Mouse (Mus musculus): ENCODE data around the gene Nt5c. TPM values are rescaled to one million over a fixed set of nuclear protein-coding genes. Genes with fewer than 3 reads are reported as not detected.
"Not testable (repeated sequence)": the region's sequence is repeated elsewhere in the genome, so short reads cannot be mapped to it uniquely, and the experiment has no call there.

Nt5c gene
- polyA plus RNA-seq, 1 experiment from 2014 or later, result 77.6 TPM

DNA sequence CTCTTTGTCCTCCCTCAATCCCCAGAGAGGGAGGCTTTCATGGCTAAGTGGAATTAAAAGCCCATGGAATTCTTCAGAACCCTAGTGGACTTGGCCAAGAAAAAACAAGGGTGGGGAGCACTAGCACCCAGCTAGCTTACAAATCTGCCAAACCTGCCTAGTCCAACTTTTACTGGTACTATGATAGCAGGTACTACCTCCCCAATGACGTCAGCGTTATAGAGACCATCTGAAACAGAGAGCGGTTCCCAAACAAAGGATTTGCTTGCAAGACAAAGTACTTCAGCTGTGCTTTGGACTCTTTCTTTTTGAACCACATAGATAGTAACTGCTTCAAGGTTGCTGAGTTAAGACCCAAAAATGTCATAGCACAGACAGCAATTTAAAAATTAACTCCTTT, 20.3 kb upstream of the Nt5c start:
- Histone ChIP-seq H3K4me1 (ENCODE audit: insufficient read depth, low read length) (peaks cover 38% of the 10 kb centered on the region), H3K27ac (ENCODE audit: low read length) (no peak overlapping the region), H3K27me3 (ENCODE audit: insufficient read depth, low read length) (no peaks in the 10 kb centered on the region), H3K9me3 (ENCODE audit: low read length) (no peaks in the 10 kb centered on the region), H3K36me3 (ENCODE audit: insufficient read depth, low read length) (no peaks in the 10 kb centered on the region), H3K9ac (replicated peaks; ENCODE audit: low read length) (peak overlapping the region; percentile 98), H3K4me2 (replicated peaks; ENCODE audit: low read depth, low read length) (peak overlapping the region; percentile 70), H3K4me3 (ENCODE audit: low read length) (peak overlapping the region; percentile 97)
- no peak for ATAC-seq (ENCODE audit: low FRiP score, low TSS enrichment)
- 43% methylated on average over 3 of the region's 3 CpGs for WGBS

DNA sequence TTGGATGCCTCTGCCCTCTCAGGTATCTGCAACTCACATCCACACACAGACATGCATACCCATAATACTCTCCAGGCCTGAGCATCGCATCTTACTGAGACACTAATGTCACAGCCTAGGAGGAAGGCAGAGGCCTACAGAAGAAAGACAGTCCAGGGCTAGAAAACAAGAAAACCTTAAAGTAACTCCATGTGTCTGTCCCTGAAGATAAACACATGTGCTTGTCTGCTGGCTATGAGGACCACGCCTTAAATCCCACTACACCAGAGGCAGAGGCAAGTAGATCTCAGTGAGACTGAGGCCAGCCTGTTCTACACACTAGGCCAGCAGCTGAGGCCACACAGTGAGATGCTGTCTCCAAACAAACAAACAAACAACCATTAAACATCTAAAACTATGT, 19.5 kb upstream of the Nt5c start:
- Histone ChIP-seq H3K27ac (ENCODE audit: low read length) (no peak overlapping the region), H3K9me3 (ENCODE audit: low read length) (no peaks in the 10 kb centered on the region), H3K36me3 (ENCODE audit: insufficient read depth, low read length) (no peaks in the 10 kb centered on the region), H3K4me3 (ENCODE audit: low read length) (0 out of 2 replicates have a peak overlapping the region, but pooled peaks have one; percentile 97), H3K4me2 (replicated peaks; ENCODE audit: low read depth, low read length) (peak overlapping the region; percentile 70), H3K4me1 (ENCODE audit: insufficient read depth, low read length) (peaks cover 38% of the 10 kb centered on the region), H3K9ac (replicated peaks; ENCODE audit: low read length) (peak overlapping the region; percentile 98; the same call in 1 of the 2 replicates), H3K27me3 (ENCODE audit: insufficient read depth, low read length) (no peaks in the 10 kb centered on the region)
- 58% methylated on average over 2 of the region's 2 CpGs for WGBS
- ATAC-seq (ENCODE audit: low FRiP score, low TSS enrichment), result no peak

DNA sequence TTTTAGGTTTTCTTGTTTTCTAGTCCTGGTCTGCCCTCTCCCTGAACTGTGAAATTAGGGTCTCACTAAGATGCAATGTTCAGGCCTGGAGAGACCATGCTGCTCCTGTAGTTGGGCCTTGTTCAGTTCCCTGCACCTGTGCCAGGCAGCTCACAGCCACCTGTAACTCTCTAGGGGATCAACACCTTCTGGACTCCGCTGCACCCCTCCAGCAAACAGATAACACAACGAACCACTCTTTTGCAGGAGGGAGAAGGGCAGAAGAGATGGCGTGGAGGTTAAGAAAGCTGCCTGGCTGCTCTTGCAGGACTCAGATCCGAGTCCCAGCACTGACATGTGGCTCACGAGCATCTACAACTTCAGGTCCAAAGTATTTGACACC, 18.8 kb upstream of the Nt5c start:
- 54% methylated on average over 5 of the region's 5 CpGs for WGBS
- peaks cover 38% of the 10 kb centered on the region for H3K4me1 ChIP-seq (ENCODE audit: insufficient read depth, low read length)
- peak overlapping the region; percentile 98 for H3K9ac ChIP-seq (replicated peaks; ENCODE audit: low read length)

DNA sequence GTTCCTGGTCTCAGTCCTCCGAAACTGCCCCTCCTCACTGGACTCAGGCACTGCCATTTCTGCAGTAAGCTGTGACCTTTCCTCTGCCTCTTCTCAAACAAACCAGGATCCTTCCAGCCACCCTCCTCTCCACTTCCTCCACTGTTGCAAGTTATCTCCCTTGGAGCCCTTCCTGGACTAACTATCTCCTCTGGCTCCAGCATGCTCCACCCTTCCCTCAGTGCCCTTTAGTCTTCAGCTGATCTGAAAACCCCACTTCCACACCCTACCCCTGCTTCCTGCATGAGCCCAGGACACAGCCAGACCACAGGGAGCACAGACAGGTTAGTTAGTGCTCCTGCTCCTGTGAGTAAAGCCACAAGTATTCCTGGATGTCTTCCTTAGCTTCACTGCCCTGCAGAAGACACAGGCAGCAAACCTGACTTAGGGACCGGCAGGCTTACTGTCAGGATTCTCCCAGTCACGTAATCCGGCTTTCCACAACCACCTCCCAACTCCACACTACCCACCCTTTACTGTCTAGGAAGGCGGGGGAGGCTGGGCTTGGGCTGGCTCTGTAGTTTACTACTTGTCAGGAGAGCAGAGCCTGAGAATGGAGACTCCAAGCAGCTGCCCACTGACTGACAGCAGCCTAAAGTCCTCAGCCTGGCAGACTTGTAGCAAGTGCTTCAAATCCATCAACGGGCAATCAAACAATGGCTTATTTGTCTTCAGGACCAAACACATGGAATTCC, 18.3 kb upstream of the Nt5c start:
- no peak for ATAC-seq (ENCODE audit: low FRiP score, low TSS enrichment)
- Histone ChIP-seq H3K4me1 (ENCODE audit: insufficient read depth, low read length) (peaks cover 37% of the 10 kb centered on the region), H3K9ac (replicated peaks; ENCODE audit: low read length) (peak overlapping the region; percentile 98), H3K27ac (ENCODE audit: low read length) (peak overlapping the region; percentile 69), H3K4me2 (replicated peaks; ENCODE audit: low read depth, low read length) (peak overlapping the region; percentile 23; the same call in 1 of the 2 replicates), H3K9me3 (ENCODE audit: low read length) (no peaks in the 10 kb centered on the region), H3K4me3 (ENCODE audit: low read length) (0 out of 2 replicates have a peak overlapping the region, but pooled peaks have one; percentile 0), H3K27me3 (ENCODE audit: insufficient read depth, low read length) (no peaks in the 10 kb centered on the region), H3K36me3 (ENCODE audit: insufficient read depth, low read length) (no peaks in the 10 kb centered on the region)
- WGBS, result 37% methylated on average over 6 of the region's 6 CpGs

More for the DNA sequence above, 18.8 kb upstream of the Nt5c start:
- Histone ChIP-seq H3K27me3 (ENCODE audit: insufficient read depth, low read length) (no peaks in the 10 kb centered on the region), H3K4me2 (replicated peaks; ENCODE audit: low read depth, low read length) (peak overlapping the region; percentile 23; the same call in 1 of the 2 replicates), H3K36me3 (ENCODE audit: insufficient read depth, low read length) (no peaks in the 10 kb centered on the region), H3K4me3 (ENCODE audit: low read length) (0 out of 2 replicates have a peak overlapping the region, but pooled peaks have one; percentile 0), H3K9me3 (ENCODE audit: low read length) (no peaks in the 10 kb centered on the region), H3K27ac (ENCODE audit: low read length) (peak overlapping the region; percentile 69)
- ATAC-seq (ENCODE audit: low FRiP score, low TSS enrichment), result no peak

DNA sequence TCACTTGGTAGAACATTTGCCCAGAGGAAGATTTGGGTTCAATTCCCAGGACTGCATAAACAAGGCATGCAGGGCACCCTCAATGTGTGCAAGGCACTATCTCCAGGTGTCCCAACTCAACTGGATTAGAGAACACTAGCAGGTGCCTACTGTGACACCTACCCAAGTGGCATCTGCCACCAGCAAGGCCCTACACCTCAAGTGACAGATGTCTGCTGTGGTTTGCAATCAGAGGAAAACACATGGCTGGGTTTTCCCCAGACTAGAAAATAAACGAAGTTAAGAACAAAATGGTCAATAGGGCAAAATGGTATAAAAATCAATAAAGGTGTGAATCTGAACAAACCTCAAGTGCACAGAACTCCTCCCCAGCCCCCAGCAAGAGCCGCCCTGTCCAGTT, 16.4 kb upstream of the Nt5c start:
- no peaks in the 10 kb centered on the region for H3K9me3 ChIP-seq (ENCODE audit: low read length)
- 89% methylated on average over 2 of the region's 2 CpGs for WGBS
- H3K4me3 ChIP-seq (ENCODE audit: low read length), result no peak overlapping the region
- no peak for ATAC-seq (ENCODE audit: low FRiP score, low TSS enrichment)
- H3K36me3 ChIP-seq (ENCODE audit: insufficient read depth, low read length), result no peaks in the 10 kb centered on the region; the same call in 1 of the 2 replicates
- no peak overlapping the region for H3K27ac ChIP-seq (ENCODE audit: low read length)
- peaks cover 35% of the 10 kb centered on the region for H3K4me1 ChIP-seq (ENCODE audit: insufficient read depth, low read length)
- H3K4me2 ChIP-seq (replicated peaks; ENCODE audit: low read depth, low read length), result no peak overlapping the region
- no peaks in the 10 kb centered on the region for H3K27me3 ChIP-seq (ENCODE audit: insufficient read depth, low read length)
- H3K9ac ChIP-seq (replicated peaks; ENCODE audit: low read length), result no peak overlapping the region

DNA sequence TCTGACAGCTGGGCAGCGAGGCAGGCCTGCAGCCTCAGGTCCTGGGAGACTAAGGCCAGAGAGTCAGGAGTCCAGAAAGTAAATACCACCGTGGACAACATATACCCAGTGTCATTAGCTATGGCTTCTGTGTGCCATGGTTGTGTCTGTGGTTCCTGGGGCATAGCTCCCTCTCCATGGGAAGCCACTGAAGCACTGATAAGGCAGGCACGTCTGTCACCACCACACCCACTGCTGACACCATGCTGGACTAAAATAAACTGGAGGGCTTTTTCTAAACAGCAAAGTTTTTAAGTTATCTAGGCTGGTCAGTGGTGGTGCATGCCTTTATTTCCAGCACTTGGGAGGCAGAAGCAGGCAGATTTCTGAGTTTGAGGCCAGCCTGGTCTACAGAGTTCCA, 14.9 kb upstream of the Nt5c start:
- no peaks in the 10 kb centered on the region for H3K27me3 ChIP-seq (ENCODE audit: insufficient read depth, low read length)
- H3K27ac ChIP-seq (ENCODE audit: low read length), result no peak overlapping the region
- no peak overlapping the region for H3K4me2 ChIP-seq (replicated peaks; ENCODE audit: low read depth, low read length)
- WGBS, result 73% methylated on average over 3 of the region's 3 CpGs
- H3K4me1 ChIP-seq (ENCODE audit: insufficient read depth, low read length), result peaks cover 24% of the 10 kb centered on the region
- H3K36me3 ChIP-seq (ENCODE audit: insufficient read depth, low read length), result peaks cover 11% of the 10 kb centered on the region
- no peak for ATAC-seq (ENCODE audit: low FRiP score, low TSS enrichment)
- no peaks in the 10 kb centered on the region for H3K9me3 ChIP-seq (ENCODE audit: low read length)
- no peak overlapping the region for H3K9ac ChIP-seq (replicated peaks; ENCODE audit: low read length)
- H3K4me3 ChIP-seq (ENCODE audit: low read length), result no peak overlapping the region

DNA sequence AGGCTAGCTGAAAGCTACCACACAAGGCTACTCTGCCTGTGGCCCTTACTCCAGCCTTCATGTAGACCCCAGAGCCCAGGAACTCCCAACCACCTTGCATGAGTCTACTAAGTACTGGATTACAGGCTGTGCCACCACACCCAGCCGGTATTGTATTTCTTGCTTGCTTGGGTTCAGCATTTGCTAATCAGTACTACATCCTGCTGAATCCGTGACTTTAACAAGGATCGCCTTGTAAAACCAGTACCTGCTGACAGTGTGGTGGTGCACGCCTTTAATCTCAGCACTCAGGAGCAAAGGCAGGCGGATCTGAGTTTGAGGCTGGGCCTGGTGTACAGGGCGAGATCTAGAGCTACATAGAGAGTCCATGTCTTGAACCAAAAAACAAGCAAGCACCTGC, 11.0 kb upstream of the Nt5c start:
- no peaks in the 10 kb centered on the region for H3K9me3 ChIP-seq (ENCODE audit: low read length)
- H3K36me3 ChIP-seq (ENCODE audit: insufficient read depth, low read length), result peaks cover 45% of the 10 kb centered on the region
- no peaks in the 10 kb centered on the region for H3K4me1 ChIP-seq (ENCODE audit: insufficient read depth, low read length)
- H3K9ac ChIP-seq (replicated peaks; ENCODE audit: low read length), result no peak overlapping the region
- no peak overlapping the region for H3K4me2 ChIP-seq (replicated peaks; ENCODE audit: low read depth, low read length)
- 94% methylated on average over 6 of the region's 6 CpGs for WGBS
- H3K27me3 ChIP-seq (ENCODE audit: insufficient read depth, low read length), result no peaks in the 10 kb centered on the region
- H3K27ac ChIP-seq (ENCODE audit: low read length), result no peak overlapping the region
- no peak overlapping the region for H3K4me3 ChIP-seq (ENCODE audit: low read length)
- ATAC-seq (ENCODE audit: low FRiP score, low TSS enrichment), result no peak

DNA sequence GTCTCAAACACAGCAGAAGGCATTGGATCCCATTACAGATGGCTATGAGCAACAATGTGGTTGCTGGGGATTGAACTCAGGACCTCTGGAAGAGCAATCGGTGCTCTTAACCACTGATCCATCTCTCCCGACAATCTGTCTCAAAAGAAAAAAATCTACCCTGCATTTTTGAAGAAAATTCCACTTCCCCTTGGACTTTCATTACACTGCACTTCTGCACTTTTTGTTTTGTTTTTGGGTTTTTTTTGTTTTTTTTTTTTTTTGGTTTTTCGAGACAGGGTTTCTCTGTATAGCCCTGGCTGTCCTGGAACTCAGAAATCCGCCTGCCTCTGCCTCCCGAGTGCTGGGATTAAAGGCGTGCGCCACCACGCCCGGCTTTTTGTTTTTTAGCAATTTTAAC, 4.9 kb upstream of the Nt5c start:
- H3K4me1 ChIP-seq (ENCODE audit: insufficient read depth, low read length); H3K4me3 ChIP-seq (ENCODE audit: low read length); ATAC-seq (ENCODE audit: low FRiP score, low TSS enrichment); H3K4me2 ChIP-seq (replicated peaks; ENCODE audit: low read depth, low read length); H3K27ac ChIP-seq (ENCODE audit: low read length); H3K27me3 ChIP-seq (ENCODE audit: insufficient read depth, low read length); H3K9ac ChIP-seq (replicated peaks; ENCODE audit: low read length); H3K9me3 ChIP-seq (ENCODE audit: low read length): not testable (repeated sequence)
- 91% methylated on average over 9 of the region's 9 CpGs for WGBS
- peaks cover 43% of the 10 kb centered on the region for H3K36me3 ChIP-seq (ENCODE audit: insufficient read depth, low read length)

DNA sequence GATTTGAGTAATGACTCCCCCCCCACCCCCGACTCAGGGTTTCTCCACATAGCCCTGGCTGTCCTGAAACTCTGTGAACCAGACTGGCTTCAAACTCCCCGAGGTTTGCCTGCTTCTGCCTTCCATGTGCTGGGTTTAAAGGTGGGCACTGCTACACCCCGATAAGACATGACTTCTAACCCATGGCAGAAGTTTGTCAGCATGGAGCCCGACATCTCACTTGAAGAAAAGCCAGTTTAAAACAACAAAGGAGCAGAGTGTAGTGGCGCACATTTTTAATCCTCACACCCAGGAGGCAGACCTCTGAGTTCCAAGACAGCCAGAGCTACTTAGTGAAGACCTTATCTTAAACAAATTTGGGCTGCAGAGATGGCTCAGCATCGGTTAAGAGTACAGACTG, 725 bp upstream of the Nt5c start:
- Histone ChIP-seq H3K9ac (replicated peaks; ENCODE audit: low read length) (peak overlapping the region; percentile 75), H3K27me3 (ENCODE audit: insufficient read depth, low read length) (no peaks in the 10 kb centered on the region), H3K4me2 (replicated peaks; ENCODE audit: low read depth, low read length) (peak overlapping the region; percentile 88), H3K4me3 (ENCODE audit: low read length) (peak overlapping the region; percentile 77), H3K4me1 (ENCODE audit: insufficient read depth, low read length) (peaks cover 13% of the 10 kb centered on the region), H3K9me3 (ENCODE audit: low read length) (no peaks in the 10 kb centered on the region), H3K27ac (ENCODE audit: low read length) (no peak overlapping the region), H3K36me3 (ENCODE audit: insufficient read depth, low read length) (peaks cover 12% of the 10 kb centered on the region)
- ATAC-seq (ENCODE audit: low FRiP score, low TSS enrichment), result no peak
- 36% methylated on average over 6 of the region's 6 CpGs for WGBS

Measured in kidney, embryonic 16.5 days (tissue).